Mouse (Mus musculus): ENCODE measurements at regions not wholly inside any gene's neighbourhood (a gene's known extent, or its start where the extent isn't known, plus 50 kb on each side); places are given as distances from the start of the nearest gene placed in this dataset.

- H3K4me1 ChIP-seq (ENCODE audit: control insufficient read depth, insufficient read depth, low read length) = no peaks in the 10 kb centered on the region
- TF ChIP-seq CTCF (IDR thresholded peaks at IDR 0.05; ENCODE audit: extremely low read depth, insufficient read depth, low read length) (no peak), POLR2A (IDR thresholded peaks at IDR 0.05; ENCODE audit: extremely low read depth, insufficient read depth, low read length) (no peak)
- H3K4me3 ChIP-seq (ENCODE audit: insufficient read depth, low read length) = no peak overlapping the region
- H3K27ac ChIP-seq (ENCODE audit: insufficient read depth, low read length) = no peak overlapping the region
Measured at GRCm38 (mm10) chr2:48689098-48689497, 124.8 kb upstream of the Acvr2a start.

GRCm38 (mm10) chr2:48694509-48694908 lies 119.4 kb upstream of the Acvr2a start:
- Histone ChIP-seq H3K4me1 (ENCODE audit: control insufficient read depth, insufficient read depth, low read length) (no peaks in the 10 kb centered on the region), H3K4me3 (ENCODE audit: insufficient read depth, low read length) (no peak overlapping the region)
- TF ChIP-seq CTCF (IDR thresholded peaks at IDR 0.05; ENCODE audit: extremely low read depth, insufficient read depth, low read length) (no peak), POLR2A (IDR thresholded peaks at IDR 0.05; ENCODE audit: extremely low read depth, insufficient read depth, low read length) (no peak)

GRCm38 (mm10) chr2:48700886-48701285 lies 113.0 kb upstream of the Acvr2a start:
- H3K27ac ChIP-seq (ENCODE audit: insufficient read depth, low read length) = no peak overlapping the region
- TF ChIP-seq POLR2A (IDR thresholded peaks at IDR 0.05; ENCODE audit: extremely low read depth, insufficient read depth, low read length) = no peak
- no peak for TF ChIP-seq CTCF (IDR thresholded peaks at IDR 0.05; ENCODE audit: extremely low read depth, insufficient read depth, low read length)
- no peak overlapping the region for H3K4me3 ChIP-seq (ENCODE audit: insufficient read depth, low read length)
- H3K4me1 ChIP-seq (ENCODE audit: control insufficient read depth, insufficient read depth, low read length) = no peaks in the 10 kb centered on the region

More at GRCm38 (mm10) chr2:48694509-48694908, 119.4 kb upstream of the Acvr2a start:
- H3K27ac ChIP-seq (ENCODE audit: insufficient read depth, low read length) = no peak overlapping the region

GRCm38 (mm10) chr2:48705103-48705804 lies 108.7 kb upstream of the Acvr2a start:
- Histone ChIP-seq H3K27ac (ENCODE audit: insufficient read depth, low read length) (no peak overlapping the region), H3K4me3 (ENCODE audit: insufficient read depth, low read length) (no peak overlapping the region), H3K4me1 (ENCODE audit: control insufficient read depth, insufficient read depth, low read length) (no peaks in the 10 kb centered on the region; the same call in 1 of the 2 replicates)
- TF ChIP-seq CTCF (IDR thresholded peaks at IDR 0.05; ENCODE audit: extremely low read depth, insufficient read depth, low read length) (no peak), POLR2A (IDR thresholded peaks at IDR 0.05; ENCODE audit: extremely low read depth, insufficient read depth, low read length) (no peak)

- Histone ChIP-seq H3K4me1 (ENCODE audit: control insufficient read depth, insufficient read depth, low read length) (no peaks in the 10 kb centered on the region; the same call in 1 of the 2 replicates), H3K4me3 (ENCODE audit: insufficient read depth, low read length) (no peak overlapping the region), H3K27ac (ENCODE audit: insufficient read depth, low read length) (no peak overlapping the region)
- TF ChIP-seq POLR2A (IDR thresholded peaks at IDR 0.05; ENCODE audit: extremely low read depth, insufficient read depth, low read length) = no peak
- TF ChIP-seq CTCF (IDR thresholded peaks at IDR 0.05; ENCODE audit: extremely low read depth, insufficient read depth, low read length) = no peak
Measured at GRCm38 (mm10) chr2:48705805-48706150, 108.1 kb upstream of the Acvr2a start.

- TF ChIP-seq CTCF (IDR thresholded peaks at IDR 0.05; ENCODE audit: extremely low read depth, insufficient read depth, low read length) (no peak), POLR2A (IDR thresholded peaks at IDR 0.05; ENCODE audit: extremely low read depth, insufficient read depth, low read length) (no peak)
- Histone ChIP-seq H3K4me3 (ENCODE audit: insufficient read depth, low read length) (no peak overlapping the region), H3K27ac (ENCODE audit: insufficient read depth, low read length) (no peak overlapping the region), H3K4me1 (ENCODE audit: control insufficient read depth, insufficient read depth, low read length) (no peaks in the 10 kb centered on the region; the same call in 1 of the 2 replicates)
Measured at GRCm38 (mm10) chr2:48706188-48706587, 107.7 kb upstream of the Acvr2a start.

- Histone ChIP-seq H3K4me3 (ENCODE audit: insufficient read depth, low read length) (no peak overlapping the region), H3K27ac (ENCODE audit: insufficient read depth, low read length) (no peak overlapping the region), H3K4me1 (ENCODE audit: control insufficient read depth, insufficient read depth, low read length) (no peaks in the 10 kb centered on the region)
- TF ChIP-seq CTCF (IDR thresholded peaks at IDR 0.05; ENCODE audit: extremely low read depth, insufficient read depth, low read length) = no peak
- TF ChIP-seq POLR2A (IDR thresholded peaks at IDR 0.05; ENCODE audit: extremely low read depth, insufficient read depth, low read length) = no peak
Measured at GRCm38 (mm10) chr2:48716206-48716605, 97.7 kb upstream of the Acvr2a start.

- TF ChIP-seq CTCF (IDR thresholded peaks at IDR 0.05; ENCODE audit: extremely low read depth, insufficient read depth, low read length) (no peak), POLR2A (IDR thresholded peaks at IDR 0.05; ENCODE audit: extremely low read depth, insufficient read depth, low read length) (no peak)
- no peaks in the 10 kb centered on the region for H3K4me1 ChIP-seq (ENCODE audit: control insufficient read depth, insufficient read depth, low read length)
- no peak overlapping the region for H3K27ac ChIP-seq (ENCODE audit: insufficient read depth, low read length)
- H3K4me3 ChIP-seq (ENCODE audit: insufficient read depth, low read length) = no peak overlapping the region
Measured at GRCm38 (mm10) chr2:48717770-48718169, 96.1 kb upstream of the Acvr2a start.

GRCm38 (mm10) chr2:48718261-48718660 lies 95.6 kb upstream of the Acvr2a start:
- TF ChIP-seq POLR2A (IDR thresholded peaks at IDR 0.05; ENCODE audit: extremely low read depth, insufficient read depth, low read length) = no peak
- TF ChIP-seq CTCF (IDR thresholded peaks at IDR 0.05; ENCODE audit: extremely low read depth, insufficient read depth, low read length) = no peak
- no peak overlapping the region for H3K27ac ChIP-seq (ENCODE audit: insufficient read depth, low read length)

GRCm38 (mm10) chr2:48730780-48731179 lies 83.1 kb upstream of the Acvr2a start:
- TF ChIP-seq POLR2A (IDR thresholded peaks at IDR 0.05; ENCODE audit: extremely low read depth, insufficient read depth, low read length) (no peak), CTCF (IDR thresholded peaks at IDR 0.05; ENCODE audit: extremely low read depth, insufficient read depth, low read length) (no peak)
- Histone ChIP-seq H3K4me3 (ENCODE audit: insufficient read depth, low read length) (no peak overlapping the region), H3K27ac (ENCODE audit: insufficient read depth, low read length) (no peak overlapping the region), H3K4me1 (ENCODE audit: control insufficient read depth, insufficient read depth, low read length) (peaks cover 1% of the 10 kb centered on the region; the same call in 1 of the 2 replicates)

More at GRCm38 (mm10) chr2:48718261-48718660, 95.6 kb upstream of the Acvr2a start:
- Histone ChIP-seq H3K4me3 (ENCODE audit: insufficient read depth, low read length) (no peak overlapping the region), H3K4me1 (ENCODE audit: control insufficient read depth, insufficient read depth, low read length) (no peaks in the 10 kb centered on the region)

All from cortical plate, adult 2 months (tissue).